Mouse (Mus musculus) liver, embryonic 12.5 days (tissue): ENCODE data around the gene Kcnk1. TPM values are rescaled to one million over a fixed set of nuclear protein-coding genes. Genes with fewer than 3 reads are reported as not detected.

Source experiments
- ATAC-seq: fragments of 200-750 bp; cut with Nextera tagmentation; 2 replicates; pipeline ENCODE4 v1.8.0; 2017; ENCODE audit warnings: moderate number of reproducible peaks, mild to moderate bottlenecking, moderate library complexity
- H3K27ac ChIP-seq: fragments of 300-500 bp; sonication (generic); 2 replicates; pipeline ENCODE4 v1.5.1; 2016; ENCODE audit warnings: mild to moderate bottlenecking
- H3K27me3 ChIP-seq: fragments of 300-500 bp; sonication (generic); replicated peaks from 2 replicates; pipeline ENCODE4 v1.6.1; 2016; ENCODE audit warnings: mild to moderate bottlenecking, moderate library complexity
- H3K36me3 ChIP-seq: fragments of 300-500 bp; sonication (generic); 2 replicates; pipeline ENCODE4 v1.6.1; 2016; ENCODE audit warnings: mild to moderate bottlenecking, moderate library complexity
- H3K4me1 ChIP-seq: fragments of 300-500 bp; sonication (generic); 2 replicates; pipeline ENCODE4 v1.6.1; 2016
- H3K4me2 ChIP-seq: fragments of 300-500 bp; sonication (generic); 2 replicates; pipeline ENCODE4 v1.6.1; 2016; ENCODE audit warnings: mild to moderate bottlenecking, moderate library complexity
- H3K4me3 ChIP-seq: fragments of 300-500 bp; sonication (generic); 2 replicates; pipeline ENCODE4 v1.5.1; 2016; ENCODE audit warnings: mild to moderate bottlenecking, moderate library complexity
- H3K9ac ChIP-seq: fragments of 300-500 bp; sonication (generic); 2 replicates; pipeline ENCODE4 v1.6.1; 2016; ENCODE audit warnings: mild to moderate bottlenecking, moderate library complexity
- H3K9me3 ChIP-seq: fragments of 300-500 bp; sonication (generic); replicated peaks from 2 replicates; pipeline ENCODE4 v1.6.1; 2016; ENCODE audit warnings: mild to moderate bottlenecking, moderate library complexity
- WGBS: fragments of 180-500 bp; shearing (Covaris S2); methylation state at CpG from one replicate; pipeline ENCODE4 v1.1.7; 2016; ENCODE audit not compliant: insufficient replicate concordance; 5-methylcytosine and 5-hydroxymethylcytosine counted together
- polyA plus RNA-seq: library from polyadenylated mRNA; unstranded; fragments of >200 nt; fragmentation: Nextera tagmentation; extraction: Ambion mirVana; gene quantifications from 2 replicates; pipeline ENCODE4 v1.2.1, GENCODE M21; 2016

Kcnk1 gene
- polyA plus RNA-seq, 1 experiment from 2014 or later: 0.66 TPM

DNA sequence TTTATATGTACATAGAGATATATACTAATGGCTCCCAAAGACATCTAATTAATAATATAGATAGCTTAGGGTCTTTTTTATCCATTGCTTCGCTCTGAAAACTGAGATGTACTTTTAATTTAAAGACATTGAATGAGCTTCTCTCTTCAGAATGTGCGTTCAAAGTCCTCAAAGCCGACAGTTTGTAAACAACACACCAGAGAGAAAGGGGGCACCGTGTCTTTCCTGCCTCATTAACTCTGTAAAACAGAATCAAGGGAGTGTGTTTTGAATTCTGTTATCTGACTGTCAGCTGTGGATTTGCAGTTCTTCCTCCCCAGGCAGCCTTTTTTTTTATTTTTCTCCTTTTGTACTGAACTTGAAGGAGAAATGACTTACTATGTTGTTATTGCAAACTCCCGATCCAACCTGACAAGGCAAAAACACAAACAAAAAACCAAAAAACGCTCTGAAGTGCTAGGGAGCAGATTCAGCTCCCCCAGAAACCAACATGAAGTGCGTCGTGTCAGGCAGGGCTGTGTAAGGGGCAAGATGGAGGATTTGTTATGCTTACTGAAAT, 69.7 kb downstream of the Kcnk1 start:
- no peak overlapping the region for H3K4me3 ChIP-seq
- 57% methylated on average over 8 of the region's 8 CpGs for WGBS
- H3K36me3 ChIP-seq: no peaks in the 10 kb centered on the region
- no peak overlapping the region for H3K4me2 ChIP-seq
- H3K9me3 ChIP-seq: no peaks in the 10 kb centered on the region
- H3K27me3 ChIP-seq: no peaks in the 10 kb centered on the region
- no peaks in the 10 kb centered on the region for H3K4me1 ChIP-seq
- no peak for ATAC-seq
- H3K9ac ChIP-seq: no peak overlapping the region
- H3K27ac ChIP-seq: no peak overlapping the region

- WGBS: 70% methylated on average over 6 of the region's 6 CpGs
- no peak for ATAC-seq
- H3K9me3 ChIP-seq: no peaks in the 10 kb centered on the region
- H3K4me1 ChIP-seq: no peaks in the 10 kb centered on the region
- H3K27ac ChIP-seq: no peak overlapping the region
- H3K27me3 ChIP-seq: no peaks in the 10 kb centered on the region
- H3K4me3 ChIP-seq: no peak overlapping the region
- no peaks in the 10 kb centered on the region for H3K36me3 ChIP-seq
- H3K4me2 ChIP-seq: no peak overlapping the region
- no peak overlapping the region for H3K9ac ChIP-seq
Measured at GRCm38 (mm10) chr8:126067306-126067705, 72.3 kb downstream of the Kcnk1 start.

- WGBS: 72% methylated on average over 6 of the region's 6 CpGs
Measured at GRCm38 (mm10) chr8:126068136-126068535, 73.2 kb downstream of the Kcnk1 start.

GRCm38 (mm10) chr8:126072678-126073077, 77.7 kb downstream of the Kcnk1 start:
- no peak for ATAC-seq
- Histone ChIP-seq H3K27ac (no peak overlapping the region), H3K4me1 (no peaks in the 10 kb centered on the region), H3K27me3 (no peaks in the 10 kb centered on the region), H3K4me3 (no peak overlapping the region), H3K36me3 (no peaks in the 10 kb centered on the region), H3K9me3 (no peaks in the 10 kb centered on the region), H3K9ac (no peak overlapping the region), H3K4me2 (no peak overlapping the region)
- WGBS: 71% methylated on average over 5 of the region's 5 CpGs

More at GRCm38 (mm10) chr8:126068136-126068535, 73.2 kb downstream of the Kcnk1 start:
- Histone ChIP-seq H3K36me3 (no peaks in the 10 kb centered on the region), H3K9me3 (no peaks in the 10 kb centered on the region), H3K27me3 (no peaks in the 10 kb centered on the region), H3K4me3 (no peak overlapping the region), H3K4me1 (no peaks in the 10 kb centered on the region), H3K9ac (no peak overlapping the region), H3K27ac (no peak overlapping the region), H3K4me2 (no peak overlapping the region)
- ATAC-seq: no peak

DNA sequence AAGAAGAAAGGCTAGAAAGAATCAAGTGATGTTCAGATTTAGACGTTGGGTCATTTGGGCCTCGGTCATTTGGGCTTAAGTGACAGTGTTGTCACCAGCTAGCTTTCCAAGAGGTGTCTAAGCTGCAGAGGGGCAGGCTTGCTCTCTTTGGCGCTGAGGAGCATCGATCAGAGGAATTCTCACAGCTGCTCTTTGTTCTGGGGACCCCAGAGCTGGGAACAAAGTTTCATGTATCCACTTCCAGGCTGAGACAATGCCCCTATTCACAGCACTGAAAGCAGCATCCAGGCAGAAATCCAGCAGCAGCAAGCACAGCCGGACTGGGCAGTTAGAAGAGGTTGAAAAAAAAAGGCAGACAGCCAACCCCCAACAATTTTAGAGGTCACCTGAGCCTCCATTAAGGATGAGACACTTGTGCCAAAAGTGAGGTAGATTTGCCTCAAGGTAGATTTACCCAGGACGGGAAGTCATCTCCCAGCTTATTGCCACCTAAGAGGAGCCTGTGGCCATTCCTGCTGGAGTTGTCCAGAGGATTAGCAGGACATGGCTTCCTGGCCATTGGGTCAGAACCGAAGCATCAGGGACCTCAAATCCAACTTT, 78.3 kb downstream of the Kcnk1 start:
- H3K9me3 ChIP-seq: no peaks in the 10 kb centered on the region

DNA sequence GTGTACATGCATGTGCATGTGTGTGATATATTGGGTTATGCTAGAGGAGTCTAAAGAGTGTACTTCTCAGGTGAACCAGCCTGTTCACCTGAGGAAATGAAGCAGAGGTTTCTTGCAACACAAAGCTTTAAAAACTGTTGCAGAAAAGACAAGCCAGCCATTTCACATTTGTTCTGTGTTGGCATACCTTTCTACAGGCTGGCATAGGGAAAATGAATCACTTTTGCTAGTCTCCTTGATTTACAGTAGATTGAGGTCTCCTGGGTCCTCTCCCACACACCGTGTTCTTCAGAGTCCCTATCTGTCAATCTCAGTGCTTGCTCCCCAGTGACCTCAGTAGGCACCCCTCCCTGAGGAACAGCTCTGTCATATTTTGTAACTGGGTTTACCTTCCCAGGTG, 79.1 kb downstream of the Kcnk1 start:
- WGBS: 63% methylated on average over 1 of the region's 1 CpGs
- no peak overlapping the region for H3K27ac ChIP-seq
- H3K9ac ChIP-seq: no peak overlapping the region
- H3K4me3 ChIP-seq: no peak overlapping the region
- no peaks in the 10 kb centered on the region for H3K27me3 ChIP-seq
- no peak overlapping the region for H3K4me2 ChIP-seq
- no peaks in the 10 kb centered on the region for H3K4me1 ChIP-seq
- H3K9me3 ChIP-seq: no peaks in the 10 kb centered on the region
- ATAC-seq: no peak
- H3K36me3 ChIP-seq: no peaks in the 10 kb centered on the region

More for the DNA sequence above, 78.3 kb downstream of the Kcnk1 start:
- H3K4me1 ChIP-seq: no peaks in the 10 kb centered on the region
- H3K9ac ChIP-seq: no peak overlapping the region
- H3K4me3 ChIP-seq: no peak overlapping the region
- H3K27ac ChIP-seq: no peak overlapping the region
- 64% methylated on average over 7 of the region's 7 CpGs for WGBS
- no peaks in the 10 kb centered on the region for H3K27me3 ChIP-seq
- H3K4me2 ChIP-seq: no peak overlapping the region
- no peaks in the 10 kb centered on the region for H3K36me3 ChIP-seq
- no peak for ATAC-seq

DNA sequence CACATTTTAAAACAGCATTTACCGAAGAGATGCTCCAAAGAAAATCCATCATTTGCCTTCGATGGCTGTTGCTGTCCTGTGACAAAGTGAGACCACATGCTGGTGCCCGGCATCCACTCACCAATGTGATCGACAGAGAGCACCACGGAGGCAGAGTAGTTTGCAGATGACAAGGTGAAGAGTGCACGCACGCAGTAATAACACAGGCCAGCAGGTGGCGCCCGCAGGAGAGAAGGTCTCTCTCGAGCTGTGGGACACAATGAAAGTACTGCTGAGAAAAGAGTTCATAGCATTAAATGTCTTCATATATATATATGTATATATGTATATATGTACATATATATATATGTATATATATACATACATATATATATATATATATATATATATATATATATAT, 80.4 kb downstream of the Kcnk1 start:
- no peak for ATAC-seq
- H3K36me3 ChIP-seq: no peaks in the 10 kb centered on the region
- H3K9me3 ChIP-seq: no peaks in the 10 kb centered on the region
- H3K27me3 ChIP-seq: no peaks in the 10 kb centered on the region
- no peak overlapping the region for H3K4me3 ChIP-seq
- no peak overlapping the region for H3K4me2 ChIP-seq
- H3K9ac ChIP-seq: no peak overlapping the region
- WGBS: 10% methylated on average over 10 of the region's 10 CpGs
- H3K27ac ChIP-seq: no peak overlapping the region
- H3K4me1 ChIP-seq: no peaks in the 10 kb centered on the region

Other genes starting within 250 kb of the Kcnk1 start
- 0.38 and 0.53 TPM in 2 replicates for gene Pcnx2, start 96.9 kb upstream of the Kcnk1 start, polyA plus RNA-seq
- gene Map3k21, start 84.7 kb upstream of the Kcnk1 start, polyA plus RNA-seq: 0.02 and 0.07 TPM in 2 replicates